8 mouse cellular contexts compared by ENCODE assay signal in the genomic region with DNA sequence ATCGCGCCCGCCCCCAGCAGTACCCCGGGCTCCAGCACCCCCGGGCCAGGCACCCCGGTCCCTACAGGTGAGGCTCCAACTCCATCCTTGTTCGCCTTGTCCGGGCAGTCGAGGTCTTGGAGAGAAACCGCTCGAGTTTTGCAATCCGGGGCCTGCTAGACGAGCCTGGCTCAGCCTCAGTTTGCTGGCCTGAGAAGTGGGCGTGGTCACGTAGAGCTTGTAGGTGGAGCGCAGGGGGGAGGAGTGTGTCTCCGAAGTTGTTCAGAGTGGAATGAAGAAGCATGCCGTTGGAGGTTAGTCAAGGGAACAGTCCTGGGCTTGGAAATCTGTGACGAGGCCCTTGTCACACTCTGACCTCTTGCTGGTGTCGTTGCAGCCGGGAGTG. TPM values are rescaled to one million over a fixed set of nuclear protein-coding genes. Genes with fewer than 3 reads are reported as not detected.
DNase-seq lines count a peak whose midpoint lies in the region; ATAC-seq and TF ChIP-seq lines count a peak whose summit lies in the region.

No protein-coding gene starts in this region.

- no peaks in the 10 kb centered on the region for H3K9me3 ChIP-seq in forebrain, embryonic 14.5 days (replicated peaks; ENCODE audit: control insufficient read depth, low read length)
- no peaks in the 10 kb centered on the region for H3K9me3 ChIP-seq in kidney, postnatal 0 days (replicated peaks; ENCODE audit: low read length)

- DNase-seq in left cerebral cortex, adult 2 months (ENCODE audit: extremely low spot score in 1 of 2, low spot score in 2 of 2): no peak
- DNase-seq in left cerebral cortex, adult 8-10 months (ENCODE audit: low spot score in 2 of 2): no peak
- peak; percentile 73 for DNase-seq in forebrain, embryonic 14.5 days (ENCODE audit: low spot score)
- DNase-seq in kidney, postnatal 0 days (ENCODE audit: low spot score): peak; percentile 82
- DNase-seq in left cerebral cortex, postnatal 4 days: no peak

- H3K36me3 ChIP-seq in forebrain, embryonic 14.5 days (ENCODE audit: control insufficient read depth, insufficient read depth, low read length): no peaks in the 10 kb centered on the region
- H3K36me3 ChIP-seq in kidney, postnatal 0 days (ENCODE audit: insufficient read depth, low read length): no peaks in the 10 kb centered on the region
- peaks cover 2% of the 10 kb centered on the region; the same call in 1 of the 2 replicates for H3K36me3 ChIP-seq in macrophage (ENCODE audit: inconsistent target)
- no peaks in the 10 kb centered on the region for H3K36me3 ChIP-seq in testis, adult 2 months (ENCODE audit: control insufficient read depth, insufficient read depth, low read length)

- H3K27ac ChIP-seq in left cerebral cortex, adult 2 months: peak overlapping the region; percentile 94
- peak overlapping the region; percentile 2; the same call in 1 of the 2 replicates for H3K27ac ChIP-seq in forebrain, embryonic 14.5 days (ENCODE audit: low read depth, low read length)
- H3K27ac ChIP-seq in kidney, postnatal 0 days: peak overlapping the region; percentile 75; the same call in 1 of the 2 replicates
- H3K27ac ChIP-seq in macrophage: peak overlapping the region; percentile 37; the same call in 1 of the 2 replicates
- peak overlapping the region; percentile 67 for H3K27ac ChIP-seq in testis, adult 2 months (ENCODE audit: control insufficient read depth, insufficient read depth, low read depth, low read length)

- 2% methylated on average over 21 of the region's 21 CpGs for WGBS in forebrain, embryonic 14.5 days
- WGBS in kidney, postnatal 0 days: 2% methylated on average over 21 of the region's 21 CpGs
- 7% methylated on average over 21 of the region's 21 CpGs for WGBS in macrophage (ENCODE audit: missing documents)

- H3K4me2 ChIP-seq in forebrain, embryonic 14.5 days (ENCODE audit: low read length): peak overlapping the region; percentile 65
- peak overlapping the region; percentile 73 for H3K4me2 ChIP-seq in kidney, postnatal 0 days (ENCODE audit: low read length)

- H3K79me2 ChIP-seq in macrophage (ENCODE audit: inconsistent target): no peaks in the 10 kb centered on the region; the same call in 1 of the 2 replicates

- intact Hi-C loops in left cerebral cortex, adult 2 months (cut with DNase I): loop anchor here (2.0 to 5.0 kb wide), 2 partner anchors 105 to 133 kb away; partner anchors contain the start of genes Pold4 and Rad9a
- intact Hi-C loops in left cerebral cortex, postnatal 4 days (cut with DNase I): no loop called here

- H3K9ac ChIP-seq in forebrain, embryonic 14.5 days (ENCODE audit: low read length): peak overlapping the region; percentile 36
- peak overlapping the region; percentile 56 for H3K9ac ChIP-seq in kidney, postnatal 0 days (ENCODE audit: low read depth, low read length)

- H3K4me3 ChIP-seq in left cerebral cortex, adult 2 months: peak overlapping the region; percentile 70
- H3K4me3 ChIP-seq in forebrain, embryonic 14.5 days (ENCODE audit: low read depth, low read length): peak overlapping the region; percentile 57
- H3K4me3 ChIP-seq in kidney, postnatal 0 days (replicated peaks; ENCODE audit: low read depth, low read length): peak overlapping the region; percentile 52
- H3K4me3 ChIP-seq in macrophage (ENCODE audit: inconsistent target): peak overlapping the region; percentile 37
- peak overlapping the region; percentile 95 for H3K4me3 ChIP-seq in testis, adult 2 months (ENCODE audit: control insufficient read depth, low read depth, low read length)

- peak; percentile 5 for ATAC-seq in activated CD4-positive, CD25-positive, alpha-beta regulatory T cell, adult 4 months
- no peak; the same call in 1 of the 2 replicates for ATAC-seq in forebrain, embryonic 14.5 days
- ATAC-seq in kidney, postnatal 0 days (replicated peaks; ENCODE audit: low FRiP score, low read depth): peak; percentile 33

- peaks cover 6% of the 10 kb centered on the region; the same call in 1 of the 2 replicates for H3K27me3 ChIP-seq in forebrain, embryonic 14.5 days (replicated peaks; ENCODE audit: control insufficient read depth, insufficient read depth, low read length)
- H3K27me3 ChIP-seq in kidney, postnatal 0 days (ENCODE audit: insufficient read depth, low read length): no peaks in the 10 kb centered on the region
- no peaks in the 10 kb centered on the region for H3K27me3 ChIP-seq in testis, adult 2 months (ENCODE audit: control insufficient read depth, insufficient read depth, low read length)

- no peak; the same call in 1 of the 2 replicates for TF ChIP-seq CTCF in left cerebral cortex, adult 2 months (IDR thresholded peaks at IDR 0.05)
- TF ChIP-seq CTCF in kidney, postnatal 0 days (IDR thresholded peaks at IDR 0.05; ENCODE audit: low read depth): no peak
- TF ChIP-seq CTCF in testis, adult 2 months (IDR thresholded peaks at IDR 0.05; ENCODE audit: control insufficient read depth, insufficient read depth, insufficient replicate concordance, low read depth, low read length): no peak

- no peak for TF ChIP-seq POLR2A in testis, adult 2 months (IDR thresholded peaks at IDR 0.05; ENCODE audit: control insufficient read depth, low read depth, low read length)

- peaks cover 27% of the 10 kb centered on the region for H3K4me1 ChIP-seq in forebrain, embryonic 14.5 days (ENCODE audit: control insufficient read depth, insufficient read depth, low read length)
- H3K4me1 ChIP-seq in kidney, postnatal 0 days (replicated peaks; ENCODE audit: insufficient read depth, low read length): peaks cover 26% of the 10 kb centered on the region; the same call in 1 of the 2 replicates
- H3K4me1 ChIP-seq in testis, adult 2 months (ENCODE audit: control insufficient read depth, insufficient read depth, low read length): peaks cover 42% of the 10 kb centered on the region

RNA-seq across cellular contexts. Expression of gene Cdk2ap2, which starts 0.5 kb away (rescaled TPM):
- total RNA-seq in left cerebral cortex, adult 2 months (2021): 10 to 100 TPM; 28.4 to 32.5 TPM
- total RNA-seq in left cerebral cortex, adult 8-10 months (2022): 10 to 100 TPM; 20.2 to 28.9 (median 23.4) TPM
- 100 to 1,000 TPM; 372 to 419 TPM for polyA plus RNA-seq in activated CD4-positive, CD25-positive, alpha-beta regulatory T cell, adult 4 months (2017; shearing (Covaris generic))
- polyA plus RNA-seq in forebrain, embryonic 14.5 days (2014; fragmentation: Nextera tagmentation; extraction: Ambion mirVana): 88.6 and 91.7 TPM in 2 replicates
- 107 TPM in 2 replicates for polyA plus RNA-seq in kidney, postnatal 0 days (2015; fragmentation: Nextera tagmentation; extraction: Ambion mirVana)
- total RNA-seq in macrophage (2018; cell fraction: chromatin; rRNA removed): 10 to 100 TPM in 8 of 26 experiments, 1 to 10 TPM in 18; 1.7 to 17.1 (median 6.7) TPM
- total RNA-seq in macrophage (2018; cell fraction: cytosol; rRNA removed): 10 to 100 TPM; 19.2 to 35.9 (median 29.0) TPM
- 10 to 100 TPM in 14 of 26 experiments, 1 to 10 TPM in 12; 3.5 to 25.6 (median 11.1) TPM for total RNA-seq in macrophage (2018; cell fraction: nucleus; rRNA removed)
- polyA plus RNA-seq in macrophage (2018): 16.7 to 37.3 TPM (median 23.1 TPM) in 3 replicates
- polyA plus RNA-seq in testis, adult 2 months (2012; rRNA removed): 31.5 and 31.7 TPM in 2 replicates
- total RNA-seq in left cerebral cortex, postnatal 4 days (2021): 10 to 100 TPM; 27.5 to 28.3 TPM

RNA-seq across cellular contexts. Expression of gene Pitpnm1, which starts 2.4 kb away (rescaled TPM):
- total RNA-seq in left cerebral cortex, adult 2 months (2021): 100 to 1,000 TPM; 217 to 229 TPM
- total RNA-seq in left cerebral cortex, adult 8-10 months (2022): 100 to 1,000 TPM; 199 to 206 (median 205) TPM
- 10 to 100 TPM; 89.9 to 91.4 TPM for polyA plus RNA-seq in activated CD4-positive, CD25-positive, alpha-beta regulatory T cell, adult 4 months (2017; shearing (Covaris generic))
- 29.1 and 40.8 TPM in 2 replicates for polyA plus RNA-seq in forebrain, embryonic 14.5 days (2014; fragmentation: Nextera tagmentation; extraction: Ambion mirVana)
- 12.2 and 13.9 TPM in 2 replicates for polyA plus RNA-seq in kidney, postnatal 0 days (2015; fragmentation: Nextera tagmentation; extraction: Ambion mirVana)
- 100 to 1,000 TPM; 102 to 421 (median 208) TPM for total RNA-seq in macrophage (2018; cell fraction: chromatin; rRNA removed)
- 10 to 100 TPM; 15.0 to 38.9 (median 21.4) TPM for total RNA-seq in macrophage (2018; cell fraction: cytosol; rRNA removed)
- 100 to 1,000 TPM in 16 of 26 experiments, 10 to 100 TPM in 10; 66.9 to 262 (median 121) TPM for total RNA-seq in macrophage (2018; cell fraction: nucleus; rRNA removed)
- 12.8 to 30.4 TPM (median 14.2 TPM) in 3 replicates for polyA plus RNA-seq in macrophage (2018)
- polyA plus RNA-seq in testis, adult 2 months (2012; rRNA removed): 31.9 and 42.8 TPM in 2 replicates
- total RNA-seq in left cerebral cortex, postnatal 4 days (2021): 100 to 1,000 TPM; 185 to 187 TPM

RNA-seq across cellular contexts. Expression of gene Cabp2, which starts 16.1 kb away (rescaled TPM):
- not detected for total RNA-seq in left cerebral cortex, adult 2 months (2021)
- not detected for total RNA-seq in left cerebral cortex, adult 8-10 months (2022)
- polyA plus RNA-seq in activated CD4-positive, CD25-positive, alpha-beta regulatory T cell, adult 4 months (2017; shearing (Covaris generic)): not detected
- polyA plus RNA-seq in forebrain, embryonic 14.5 days (2014; fragmentation: Nextera tagmentation; extraction: Ambion mirVana): not detected in 2 replicates
- polyA plus RNA-seq in kidney, postnatal 0 days (2015; fragmentation: Nextera tagmentation; extraction: Ambion mirVana): 2.2 and 2.4 TPM in 2 replicates
- not detected for total RNA-seq in macrophage (2018; cell fraction: chromatin; rRNA removed)
- not detected for total RNA-seq in macrophage (2018; cell fraction: cytosol; rRNA removed)
- total RNA-seq in macrophage (2018; cell fraction: nucleus; rRNA removed): not detected
- polyA plus RNA-seq in macrophage (2018): not detected in 3 replicates
- polyA plus RNA-seq in testis, adult 2 months (2012; rRNA removed): not detected in 2 replicates
- not detected for total RNA-seq in left cerebral cortex, postnatal 4 days (2021)

RNA-seq across cellular contexts. Expression of gene Aip, which starts 28.2 kb away (rescaled TPM):
- total RNA-seq in left cerebral cortex, adult 2 months (2021): 100 to 1,000 TPM; 118 to 125 TPM
- total RNA-seq in left cerebral cortex, adult 8-10 months (2022): 100 to 1,000 TPM; 120 to 143 (median 134) TPM
- 100 to 1,000 TPM; 171 to 215 TPM for polyA plus RNA-seq in activated CD4-positive, CD25-positive, alpha-beta regulatory T cell, adult 4 months (2017; shearing (Covaris generic))
- polyA plus RNA-seq in forebrain, embryonic 14.5 days (2014; fragmentation: Nextera tagmentation; extraction: Ambion mirVana): 85.2 and 94.4 TPM in 2 replicates
- polyA plus RNA-seq in kidney, postnatal 0 days (2015; fragmentation: Nextera tagmentation; extraction: Ambion mirVana): 83.2 and 84.2 TPM in 2 replicates
- total RNA-seq in macrophage (2018; cell fraction: chromatin; rRNA removed): 10 to 100 TPM in 24 of 26 experiments, 1 to 10 TPM in 2; 7.5 to 50.7 (median 24.5) TPM
- 10 to 100 TPM; 44.4 to 92.0 (median 66.0) TPM for total RNA-seq in macrophage (2018; cell fraction: cytosol; rRNA removed)
- 10 to 100 TPM; 10.9 to 44.1 (median 23.1) TPM for total RNA-seq in macrophage (2018; cell fraction: nucleus; rRNA removed)
- polyA plus RNA-seq in macrophage (2018): 80.9 to 169 TPM (median 84.6 TPM) in 3 replicates
- polyA plus RNA-seq in testis, adult 2 months (2012; rRNA removed): 21.0 and 23.5 TPM in 2 replicates
- 10 to 100 TPM; 54.8 to 64.8 TPM for total RNA-seq in left cerebral cortex, postnatal 4 days (2021)

RNA-seq across cellular contexts. Expression of gene Gstp3, which starts 38.1 kb away (rescaled TPM):
- not detected for total RNA-seq in left cerebral cortex, adult 2 months (2021)
- total RNA-seq in left cerebral cortex, adult 8-10 months (2022): not detected
- 100 to 1,000 TPM; 202 to 218 TPM for polyA plus RNA-seq in activated CD4-positive, CD25-positive, alpha-beta regulatory T cell, adult 4 months (2017; shearing (Covaris generic))
- not detected in 2 replicates for polyA plus RNA-seq in forebrain, embryonic 14.5 days (2014; fragmentation: Nextera tagmentation; extraction: Ambion mirVana)
- polyA plus RNA-seq in kidney, postnatal 0 days (2015; fragmentation: Nextera tagmentation; extraction: Ambion mirVana): not detected in 2 replicates
- total RNA-seq in macrophage (2018; cell fraction: chromatin; rRNA removed): 10 to 100 TPM in 1 of 26 experiments, under 1 TPM in 1, not detected in 24; 0.86 to 34.3 TPM
- total RNA-seq in macrophage (2018; cell fraction: cytosol; rRNA removed): not detected
- 1 to 10 TPM in 3 of 26 experiments, not detected in 23; 1.0 to 2.0 (median 1.8) TPM for total RNA-seq in macrophage (2018; cell fraction: nucleus; rRNA removed)
- polyA plus RNA-seq in macrophage (2018): not detected in 3 replicates
- polyA plus RNA-seq in testis, adult 2 months (2012; rRNA removed): not detected in 2 replicates
- not detected for total RNA-seq in left cerebral cortex, postnatal 4 days (2021)

Comparison
In these comparisons a context has a peak if more than half of its experiments do, and no peak if none do; other contexts are left out.
1. DNase-seq: peak in forebrain, embryonic 14.5 days (single experiment) and kidney, postnatal 0 days (single experiment); none in left cerebral cortex, adult 2 months (0 of 2), left cerebral cortex, adult 8-10 months (0 of 2) and left cerebral cortex, postnatal 4 days (single experiment).
2. H3K27ac ChIP-seq: peak in every context shown above with its lines; median percentile 94 in left cerebral cortex, adult 2 months; 75 in kidney, postnatal 0 days; 67 in testis, adult 2 months; 37 in macrophage; 2 in forebrain, embryonic 14.5 days.
3. H3K4me3 ChIP-seq: peak in every context shown above with its lines; median percentile 95 in testis, adult 2 months; 70 in left cerebral cortex, adult 2 months; 57 in forebrain, embryonic 14.5 days; 52 in kidney, postnatal 0 days; 37 in macrophage.